Mouse (Mus musculus) C2C12 (cell line): Measurements from ENCODE around the gene Chn2. TPM values are rescaled to one million over a fixed set of nuclear protein-coding genes. Genes with fewer than 3 reads are reported as not detected.

Experiments
- H3K27me3 ChIP-seq: one replicate; pipeline ENCODE4 v1.6.1; 2011; ENCODE audit not compliant: control insufficient read depth, insufficient read depth, insufficient read length
- H3K36me3 ChIP-seq: one replicate; pipeline ENCODE4 v1.6.1; 2011; ENCODE audit not compliant: control insufficient read depth, insufficient read depth
- H3K4me3 ChIP-seq: one replicate; pipeline ENCODE4 v1.5.1; 2011; ENCODE audit warnings: mild to moderate bottlenecking, control low read depth; ENCODE audit not compliant: poor library complexity, insufficient read depth, severe bottlenecking
- H3K79me2 ChIP-seq: one replicate; pipeline ENCODE4 v1.6.1; 2011; ENCODE audit not compliant: control insufficient read depth, insufficient read depth
- H3K79me3 ChIP-seq: one replicate; pipeline ENCODE4 v1.6.1; 2011; ENCODE audit warnings: low read depth, control low read depth
- H3ac ChIP-seq: one replicate; pipeline ENCODE3; 2011; ENCODE audit warnings: low read depth; ENCODE audit not compliant: control insufficient read depth, insufficient read length
- CEBPB ChIP-seq: IDR thresholded peaks from one replicate; pipeline ENCODE4 v1.6.1; 2011; ENCODE audit warnings: low read depth, mild to moderate bottlenecking, control low read depth, moderate library complexity
- CTCF ChIP-seq: IDR thresholded peaks from one replicate; pipeline ENCODE4 v1.5.1; 2011; ENCODE audit not compliant: control insufficient read depth, insufficient read depth, insufficient read length
- FOSL1 ChIP-seq: IDR thresholded peaks from one replicate; pipeline ENCODE4 v1.8.0; 2011; ENCODE audit warnings: mild to moderate bottlenecking, low read length; ENCODE audit not compliant: poor library complexity, insufficient read depth, severe bottlenecking
- MAX ChIP-seq: IDR thresholded peaks from one replicate; pipeline ENCODE4 v1.6.1; 2011; ENCODE audit warnings: mild to moderate bottlenecking, control low read depth
- MYOD1 ChIP-seq: IDR thresholded peaks from one replicate; pipeline ENCODE4 v1.6.1; 2011; ENCODE audit warnings: low read depth; ENCODE audit not compliant: control insufficient read depth, insufficient read length
- MYOG ChIP-seq: IDR thresholded peaks from one replicate; pipeline ENCODE4 v1.6.1; 2011; ENCODE audit not compliant: control insufficient read depth, insufficient read length; ENCODE audit errors: extremely low read depth
- USF1 ChIP-seq: IDR thresholded peaks from one replicate; pipeline ENCODE4 v1.6.1; 2011; ENCODE audit warnings: low read depth, mild to moderate bottlenecking, control low read depth, moderate library complexity
- polyA plus RNA-seq: library from polyadenylated mRNA; unstranded; fragments of >200 nt; fragmentation: generic; extraction: Trizol; gene quantifications from one replicate; pipeline ENCODE4 v1.2.1, GENCODE M21; 2012; ENCODE audit warnings: missing spikeins

Gene Chn2
- polyA plus RNA-seq, 1 experiment = 6.4 TPM

DNA sequence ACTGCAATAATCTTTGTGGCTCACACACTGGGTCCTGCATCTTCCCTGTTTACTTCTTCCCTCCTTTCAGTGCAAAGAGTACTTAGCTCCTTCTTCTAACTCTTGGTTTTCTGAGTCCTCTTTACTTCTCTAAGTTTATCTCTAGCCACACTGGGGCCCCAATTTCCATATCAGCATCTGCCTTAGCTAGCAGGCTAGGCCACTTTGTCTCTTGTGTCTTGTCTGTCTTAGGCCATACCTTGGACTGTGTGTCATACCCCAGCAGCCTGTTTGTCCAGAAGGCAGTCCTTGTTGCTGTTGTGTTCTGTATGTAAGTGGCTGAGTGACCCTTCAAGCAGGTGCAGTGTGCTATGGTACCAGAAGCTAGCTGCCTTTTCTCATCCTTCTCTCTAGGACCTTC, 124.3 kb downstream of the Chn2 start:
- H3K4me3 ChIP-seq = no peak overlapping the region
- no peaks in the 10 kb centered on the region for H3K79me2 ChIP-seq
- H3K27me3 ChIP-seq = no peaks in the 10 kb centered on the region
- H3ac ChIP-seq = no peak overlapping the region
- no peaks in the 10 kb centered on the region for H3K36me3 ChIP-seq
- H3K79me3 ChIP-seq = no peaks in the 10 kb centered on the region
- no peak for TF ChIP-seq USF1

GRCm38 (mm10) chr6:54164777-54165176, 125.4 kb downstream of the Chn2 start:
- Histone ChIP-seq H3K27me3 (no peaks in the 10 kb centered on the region), H3K79me3 (no peaks in the 10 kb centered on the region), H3K4me3 (no peak overlapping the region), H3ac (no peak overlapping the region), H3K79me2 (no peaks in the 10 kb centered on the region), H3K36me3 (no peaks in the 10 kb centered on the region)
- peak; percentile 63 for TF ChIP-seq CTCF
- TF ChIP-seq FOSL1 = no peak

DNA sequence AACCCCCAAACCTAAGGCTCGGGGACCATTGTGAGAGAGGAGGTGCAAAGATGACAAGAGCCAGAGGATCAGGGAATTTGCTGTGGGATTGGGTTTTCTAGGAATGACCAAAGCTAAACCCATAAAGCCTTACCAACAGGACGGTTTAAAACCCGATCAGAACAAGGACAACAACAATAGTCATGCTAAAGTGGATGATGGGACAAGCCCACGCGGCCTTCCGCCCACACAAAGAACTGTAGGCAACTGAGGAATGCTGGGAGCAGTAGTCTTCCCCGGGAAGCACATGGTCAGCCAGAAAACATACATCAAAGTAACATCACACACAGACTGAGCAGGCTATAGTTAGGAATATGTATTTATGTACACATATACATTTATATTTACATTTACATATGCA, 125.9 kb downstream of the Chn2 start:
- H3K4me3 ChIP-seq = no peak overlapping the region
- no peaks in the 10 kb centered on the region for H3K36me3 ChIP-seq
- TF ChIP-seq CEBPB (no peak), CTCF (no peak), FOSL1 (no peak), USF1 (no peak), MAX (no peak), MYOD1 (no peak), MYOG (no peak)
- no peaks in the 10 kb centered on the region for H3K79me3 ChIP-seq
- H3K27me3 ChIP-seq = no peaks in the 10 kb centered on the region
- H3ac ChIP-seq = no peak overlapping the region
- H3K79me2 ChIP-seq = no peaks in the 10 kb centered on the region

- Histone ChIP-seq H3K4me3 (no peak overlapping the region), H3K36me3 (no peaks in the 10 kb centered on the region), H3K79me3 (no peaks in the 10 kb centered on the region), H3K27me3 (no peaks in the 10 kb centered on the region), H3ac (no peak overlapping the region), H3K79me2 (no peaks in the 10 kb centered on the region)
- no peak for TF ChIP-seq USF1
- no peak for TF ChIP-seq MYOD1
- no peak for TF ChIP-seq CEBPB
- no peak for TF ChIP-seq FOSL1
- TF ChIP-seq MYOG = no peak
- TF ChIP-seq MAX = no peak
- no peak for TF ChIP-seq CTCF
Measured at GRCm38 (mm10) chr6:54165863-54166262, 126.5 kb downstream of the Chn2 start.

GRCm38 (mm10) chr6:54166991-54167546, 127.7 kb downstream of the Chn2 start:
- H3K4me3 ChIP-seq = no peak overlapping the region
- no peak for TF ChIP-seq CEBPB
- TF ChIP-seq USF1 = no peak
- TF ChIP-seq MYOD1 = no peak
- no peak for TF ChIP-seq FOSL1
- TF ChIP-seq CTCF = no peak
- no peak for TF ChIP-seq MYOG
- TF ChIP-seq MAX = no peak
- H3ac ChIP-seq = no peak overlapping the region
- H3K79me2 ChIP-seq = no peaks in the 10 kb centered on the region
- H3K27me3 ChIP-seq = no peaks in the 10 kb centered on the region
- no peaks in the 10 kb centered on the region for H3K79me3 ChIP-seq
- no peaks in the 10 kb centered on the region for H3K36me3 ChIP-seq

- H3K27me3 ChIP-seq = no peaks in the 10 kb centered on the region
- H3ac ChIP-seq = no peak overlapping the region
- H3K4me3 ChIP-seq = no peak overlapping the region
- no peak for TF ChIP-seq MYOG
- no peak for TF ChIP-seq MYOD1
- no peak for TF ChIP-seq MAX
- TF ChIP-seq CEBPB = no peak
- no peak for TF ChIP-seq FOSL1
- no peak for TF ChIP-seq CTCF
- no peak for TF ChIP-seq USF1
- H3K36me3 ChIP-seq = no peaks in the 10 kb centered on the region
- no peaks in the 10 kb centered on the region for H3K79me2 ChIP-seq
- H3K79me3 ChIP-seq = no peaks in the 10 kb centered on the region
Measured at GRCm38 (mm10) chr6:54170286-54170894, 131.0 kb downstream of the Chn2 start.
